Mouse (Mus musculus) CD4-positive helper T cell, adult 2 months (primary cell): ENCODE results near the gene Ces2e.
"Not testable (repeated sequence)": the region's sequence is repeated elsewhere in the genome, so short reads cannot be mapped to it uniquely, and the experiment has no call there.

Source experiments
- DNase-seq: peaks from one replicate; pipeline ENCODE4 v3.0.0-alpha.2; 2012; ENCODE audit warnings: low read depth, missing footprints, low spot score

Gene Ces2e

GRCm38 (mm10) chr8:104925972-104926596 is at the start of gene Ces2e:
TSS of gene Ces2e (plus strand) at chr8:104926260.
- no peak for DNase-seq

- DNase-seq = not testable (repeated sequence)
Observed at GRCm38 (mm10) chr8:104886223-104886926, 39.7 kb upstream of the Ces2e start.

GRCm38 (mm10) chr8:104901746-104902145 is 24.3 kb upstream of the Ces2e start:
- DNase-seq = no peak

- DNase-seq = no peak
Observed at GRCm38 (mm10) chr8:104907111-104907510, 18.9 kb upstream of the Ces2e start.

GRCm38 (mm10) chr8:104909021-104909420 is 17.0 kb upstream of the Ces2e start:
- peak; percentile 6 for DNase-seq

- not testable (repeated sequence) for DNase-seq
Observed at GRCm38 (mm10) chr8:104909651-104910050, 16.4 kb upstream of the Ces2e start.

GRCm38 (mm10) chr8:104927301-104927700 is 1.2 kb downstream of the Ces2e start:
- DNase-seq = no peak

GRCm38 (mm10) chr8:104944665-104945064 is 18.6 kb downstream of the Ces2e start:
- DNase-seq = no peak

- DNase-seq = no peak
Observed at GRCm38 (mm10) chr8:104947056-104947455, 21.0 kb downstream of the Ces2e start, which contains the start of gene Ces2f. TSS of gene Ces2f (plus strand) at chr8:104947356.

- no peak for DNase-seq
Observed at GRCm38 (mm10) chr8:104949031-104949430, 23.0 kb downstream of the Ces2e start.

- DNase-seq = no peak
Observed at GRCm38 (mm10) chr8:104961537-104961961, 35.5 kb downstream of the Ces2e start, which contains the start of gene Ces2g. TSS of gene Ces2g (plus strand) at chr8:104961718.

- no peak for DNase-seq
Observed at GRCm38 (mm10) chr8:104962229-104962901, 36.3 kb downstream of the Ces2e start.

GRCm38 (mm10) chr8:104963375-104963894 is 37.4 kb downstream of the Ces2e start:
- no peak for DNase-seq

- no peak for DNase-seq
Observed at GRCm38 (mm10) chr8:104984126-104984525, 58.1 kb downstream of the Ces2e start.
